Mouse (Mus musculus): Measurements from ENCODE around the gene Ccdc30.

- TF ChIP-seq CTCF (conservative IDR thresholded peaks at IDR 0.05; ENCODE audit: low read length), result no peak
- TF ChIP-seq POU5F1 (IDR thresholded peaks at IDR 0.05; ENCODE audit: borderline replicate concordance, low read length), result no peak
Measured at GRCm38 (mm10) chr4:119305418-119305817, 109.9 kb downstream of the Ccdc30 start.

Data from E14TG2a.4 (cell line).